Mouse (Mus musculus): Measurements from ENCODE around the gene Slc7a8. TPM values are rescaled to one million over a fixed set of nuclear protein-coding genes. Genes with fewer than 3 reads are reported as not detected.
A peak's percentile ranks its signal among the peaks of the same experiment; 100 is the strongest.

Slc7a8 gene
- polyA plus RNA-seq, 1 experiment from 2014 or later = 2.7 TPM

DNA sequence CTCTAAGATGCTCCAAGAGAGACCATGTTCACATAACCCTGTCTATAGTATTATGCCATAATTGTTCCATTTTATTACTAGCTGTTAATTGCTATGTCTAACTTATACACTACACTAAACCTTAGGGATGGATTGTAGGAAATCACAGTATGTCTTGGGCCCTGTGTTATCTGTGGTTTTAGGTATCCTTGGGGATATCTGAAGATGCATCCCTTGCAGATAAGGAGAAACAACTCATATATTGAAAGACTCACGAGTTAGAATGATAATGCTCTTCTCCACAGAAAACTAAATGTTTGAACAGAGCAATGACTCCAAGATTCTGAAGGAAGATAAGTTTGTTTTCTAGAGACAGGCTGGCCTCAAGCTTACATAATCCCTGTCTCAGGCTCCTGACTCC, 11.6 kb upstream of the Slc7a8 start:
- no peak for ATAC-seq (ENCODE audit: insufficient read depth)
- Histone ChIP-seq H3K4me3 (ENCODE audit: low read depth, low read length) (no peak overlapping the region), H3K27ac (ENCODE audit: low read depth) (no peak overlapping the region), H3K36me3 (ENCODE audit: insufficient read depth) (no peaks in the 10 kb centered on the region), H3K9me3 (ENCODE audit: low read depth, low read length) (no peaks in the 10 kb centered on the region), H3K9ac (no peak overlapping the region), H3K27me3 (ENCODE audit: insufficient read depth, low read length) (no peaks in the 10 kb centered on the region), H3K4me1 (ENCODE audit: insufficient read depth) (no peaks in the 10 kb centered on the region), H3K4me2 (no peak overlapping the region)
- TF ChIP-seq CTCF (IDR thresholded peaks at IDR 0.05; ENCODE audit: low read depth) = no peak
- WGBS = 48% methylated on average over 1 of the region's 1 CpGs
- DNase-seq = no peak

- ATAC-seq (ENCODE audit: insufficient read depth) = no peak
Observed at GRCm38 (mm10) chr14:54792166-54792565, 10.4 kb upstream of the Slc7a8 start.

GRCm38 (mm10) chr14:54788231-54788630, 6.5 kb upstream of the Slc7a8 start:
- Histone ChIP-seq H3K9ac (no peak overlapping the region), H3K4me3 (ENCODE audit: low read depth, low read length) (no peak overlapping the region), H3K4me1 (ENCODE audit: insufficient read depth) (no peaks in the 10 kb centered on the region), H3K27me3 (ENCODE audit: insufficient read depth, low read length) (no peaks in the 10 kb centered on the region), H3K9me3 (ENCODE audit: low read depth, low read length) (no peaks in the 10 kb centered on the region), H3K36me3 (ENCODE audit: insufficient read depth) (no peaks in the 10 kb centered on the region), H3K4me2 (no peak overlapping the region), H3K27ac (ENCODE audit: low read depth) (no peak overlapping the region)
- WGBS = 87% methylated on average over 5 of the region's 5 CpGs
- DNase-seq = no peak
- ATAC-seq (ENCODE audit: insufficient read depth) = no peak
- TF ChIP-seq CTCF (IDR thresholded peaks at IDR 0.05; ENCODE audit: low read depth) = no peak

More at GRCm38 (mm10) chr14:54792166-54792565, 10.4 kb upstream of the Slc7a8 start:
- Histone ChIP-seq H3K4me1 (ENCODE audit: insufficient read depth) (no peaks in the 10 kb centered on the region), H3K4me3 (ENCODE audit: low read depth, low read length) (no peak overlapping the region), H3K27me3 (ENCODE audit: insufficient read depth, low read length) (no peaks in the 10 kb centered on the region), H3K9me3 (ENCODE audit: low read depth, low read length) (no peaks in the 10 kb centered on the region), H3K36me3 (ENCODE audit: insufficient read depth) (no peaks in the 10 kb centered on the region), H3K27ac (ENCODE audit: low read depth) (no peak overlapping the region), H3K9ac (no peak overlapping the region), H3K4me2 (no peak overlapping the region)
- 65% methylated on average over 6 of the region's 6 CpGs for WGBS
- DNase-seq = no peak
- no peak for TF ChIP-seq CTCF (IDR thresholded peaks at IDR 0.05; ENCODE audit: low read depth)

DNA sequence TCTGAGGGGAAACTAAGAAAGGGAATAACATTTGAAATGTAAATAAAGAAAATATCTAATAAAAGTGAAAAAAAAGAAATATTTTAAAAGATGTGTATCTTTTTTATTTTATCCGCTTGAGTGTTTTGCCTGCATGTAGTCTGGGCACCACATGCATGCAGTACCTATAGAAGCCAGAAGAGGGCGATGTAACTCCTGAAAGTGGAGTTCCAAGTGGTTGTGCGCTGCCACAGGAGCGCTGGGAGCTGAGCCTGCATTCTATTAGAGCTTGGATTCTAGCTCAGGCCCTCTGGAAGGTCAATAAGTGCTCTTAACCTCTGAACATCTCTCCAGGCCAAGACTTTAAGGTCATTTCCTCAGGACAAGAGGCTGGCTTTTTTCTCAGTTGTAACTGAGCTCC, 5.5 kb upstream of the Slc7a8 start:
- TF ChIP-seq CTCF (IDR thresholded peaks at IDR 0.05; ENCODE audit: low read depth) = peak; percentile 60
- DNase-seq (peak; percentile 35), ATAC-seq (ENCODE audit: insufficient read depth) (no peak)
- Histone ChIP-seq H3K36me3 (ENCODE audit: insufficient read depth) (no peaks in the 10 kb centered on the region), H3K9me3 (ENCODE audit: low read depth, low read length) (no peaks in the 10 kb centered on the region), H3K27ac (ENCODE audit: low read depth) (no peak overlapping the region), H3K4me2 (no peak overlapping the region), H3K9ac (no peak overlapping the region), H3K4me1 (ENCODE audit: insufficient read depth) (no peaks in the 10 kb centered on the region), H3K4me3 (ENCODE audit: low read depth, low read length) (no peak overlapping the region), H3K27me3 (ENCODE audit: insufficient read depth, low read length) (0 out of 2 replicates have a peak, but pooled peaks cover 3% of the 10 kb centered on the region)
- 55% methylated on average over 4 of the region's 4 CpGs for WGBS

- TF ChIP-seq CTCF (IDR thresholded peaks at IDR 0.05; ENCODE audit: low read depth) = no peak
- Histone ChIP-seq H3K27me3 (ENCODE audit: insufficient read depth, low read length) (peaks cover 10% of the 10 kb centered on the region; the same call in 1 of the 2 replicates), H3K4me1 (ENCODE audit: insufficient read depth) (no peaks in the 10 kb centered on the region), H3K4me3 (ENCODE audit: low read depth, low read length) (no peak overlapping the region), H3K27ac (ENCODE audit: low read depth) (peak overlapping the region; percentile 30; the same call in 1 of the 2 replicates), H3K36me3 (ENCODE audit: insufficient read depth) (no peaks in the 10 kb centered on the region), H3K9me3 (ENCODE audit: low read depth, low read length) (no peaks in the 10 kb centered on the region), H3K9ac (no peak overlapping the region), H3K4me2 (peak overlapping the region; percentile 31; the same call in 1 of the 2 replicates)
- WGBS = 29% methylated on average over 10 of the region's 10 CpGs
- ATAC-seq (ENCODE audit: insufficient read depth) (peak; percentile 62; the same call in 1 of the 2 replicates), DNase-seq (peak; percentile 70)
Observed at GRCm38 (mm10) chr14:54786489-54786888, 4.7 kb upstream of the Slc7a8 start.

- no peaks in the 10 kb centered on the region for H3K9me3 ChIP-seq (ENCODE audit: low read depth, low read length)
- H3K36me3 ChIP-seq (ENCODE audit: insufficient read depth) = no peaks in the 10 kb centered on the region
- no peaks in the 10 kb centered on the region for H3K4me1 ChIP-seq (ENCODE audit: insufficient read depth)
- TF ChIP-seq CTCF (IDR thresholded peaks at IDR 0.05; ENCODE audit: low read depth) = peak; percentile 88
- H3K27ac ChIP-seq (ENCODE audit: low read depth) = no peak overlapping the region
- ATAC-seq (ENCODE audit: insufficient read depth) (no peak), DNase-seq (peak; percentile 81)
- H3K4me3 ChIP-seq (ENCODE audit: low read depth, low read length) = no peak overlapping the region
- peaks cover 16% of the 10 kb centered on the region for H3K27me3 ChIP-seq (ENCODE audit: insufficient read depth, low read length)
- H3K4me2 ChIP-seq = no peak overlapping the region
- no peak overlapping the region for H3K9ac ChIP-seq
- 54% methylated on average over 4 of the region's 4 CpGs for WGBS
Observed at GRCm38 (mm10) chr14:54785898-54786297, 4.2 kb upstream of the Slc7a8 start.

GRCm38 (mm10) chr14:54782971-54783370, 1.2 kb upstream of the Slc7a8 start:
- no peak for TF ChIP-seq CTCF (IDR thresholded peaks at IDR 0.05; ENCODE audit: low read depth)
- H3K4me1 ChIP-seq (ENCODE audit: insufficient read depth) = no peaks in the 10 kb centered on the region
- ATAC-seq (ENCODE audit: insufficient read depth) = no peak

More at GRCm38 (mm10) chr14:54782971-54783370, 1.2 kb upstream of the Slc7a8 start:
- Histone ChIP-seq H3K27ac (ENCODE audit: low read depth) (no peak overlapping the region), H3K36me3 (ENCODE audit: insufficient read depth) (no peaks in the 10 kb centered on the region), H3K9me3 (ENCODE audit: low read depth, low read length) (no peaks in the 10 kb centered on the region), H3K9ac (no peak overlapping the region), H3K27me3 (ENCODE audit: insufficient read depth, low read length) (peaks cover 26% of the 10 kb centered on the region), H3K4me3 (ENCODE audit: low read depth, low read length) (no peak overlapping the region), H3K4me2 (no peak overlapping the region)
- WGBS = 81% methylated on average over 6 of the region's 6 CpGs
- DNase-seq = no peak
